Mouse (Mus musculus) ES-Bruce4 (cell line): Measurements from ENCODE around the gene Nmnat2.

Experiments used
- CTCF ChIP-seq: IDR thresholded peaks from one replicate; pipeline ENCODE4 v1.8.1; 2011; ENCODE audit warnings: low read depth, low read length
- EP300 ChIP-seq: IDR thresholded peaks from 2 replicates; pipeline ENCODE4 v1.6.1; 2011; ENCODE audit warnings: low read depth, low read length; ENCODE audit not compliant: insufficient read depth
- POLR2A ChIP-seq: IDR thresholded peaks from one replicate; pipeline ENCODE4 v1.8.1; 2011; ENCODE audit warnings: low read length; ENCODE audit not compliant: insufficient read depth

GRCm38 (mm10) chr1:153034064-153034463 lies 79.3 kb downstream of the Nmnat2 start:
- TF ChIP-seq CTCF (no peak), POLR2A (no peak), EP300 (no peak)
